Mouse (Mus musculus) thymus, postnatal 4 days (tissue): ENCODE results near the gene Slc25a42.
A peak's percentile ranks its signal among the peaks of the same experiment; 100 is the strongest.
"Not testable (repeated sequence)": the region's sequence is repeated elsewhere in the genome, so short reads cannot be mapped to it uniquely, and the experiment has no call there.

Experiments
- DNase-seq: peaks from one replicate; pipeline ENCODE4 v3.0.0; 2021

The Slc25a42 gene

GRCm38 (mm10) chr8:70212112-70213055 is at the start of gene Slc25a42:
Gene Slc25a42 (minus strand): TSS chr8:70212305.
- DNase-seq = peak; percentile 96

GRCm38 (mm10) chr8:70259043-70259442 is 46.9 kb upstream of the Slc25a42 start:
- no peak for DNase-seq

- DNase-seq = no peak
These were observed 46.5 kb upstream of the Slc25a42 start for GRCm38 (mm10) chr8:70258600-70258999.

GRCm38 (mm10) chr8:70257456-70257855 is 45.4 kb upstream of the Slc25a42 start:
- DNase-seq = no peak

GRCm38 (mm10) chr8:70254628-70255027 is 42.5 kb upstream of the Slc25a42 start:
- no peak for DNase-seq

- no peak for DNase-seq
These were observed 35.7 kb upstream of the Slc25a42 start for GRCm38 (mm10) chr8:70247841-70248240.

- no peak for DNase-seq
These were observed 34.5 kb upstream of the Slc25a42 start for GRCm38 (mm10) chr8:70246622-70247021.

GRCm38 (mm10) chr8:70240642-70241041 is 28.5 kb upstream of the Slc25a42 start:
- DNase-seq = peak; percentile 51

GRCm38 (mm10) chr8:70237842-70238241 is 25.7 kb upstream of the Slc25a42 start:
- no peak for DNase-seq

- DNase-seq = no peak
These were observed 22.6 kb upstream of the Slc25a42 start for GRCm38 (mm10) chr8:70234781-70235128.

GRCm38 (mm10) chr8:70234080-70234780 is 22.1 kb upstream of the Slc25a42 start, which contains the start of the genes Sugp2 and Armc6:
Gene Sugp2 (plus strand): TSS chr8:70234226.
Gene Armc6 (minus strand): TSS chr8:70234466.
- DNase-seq = peak; percentile 96

- no peak for DNase-seq
These were observed 21.5 kb upstream of the Slc25a42 start for GRCm38 (mm10) chr8:70233606-70234005.

- DNase-seq = no peak
These were observed 18.7 kb upstream of the Slc25a42 start for GRCm38 (mm10) chr8:70230837-70231236.

- DNase-seq = no peak
These were observed 15.9 kb upstream of the Slc25a42 start for GRCm38 (mm10) chr8:70227997-70228396.

- DNase-seq = peak; percentile 36
These were observed 11.2 kb upstream of the Slc25a42 start for GRCm38 (mm10) chr8:70223341-70223740.

GRCm38 (mm10) chr8:70222041-70222440 is 9.9 kb upstream of the Slc25a42 start:
- no peak for DNase-seq

- no peak for DNase-seq
These were observed 8.8 kb upstream of the Slc25a42 start for GRCm38 (mm10) chr8:70220911-70221310.

- DNase-seq = no peak
These were observed 8.2 kb upstream of the Slc25a42 start for GRCm38 (mm10) chr8:70220236-70220840.

- DNase-seq = no peak
These were observed 7.1 kb upstream of the Slc25a42 start for GRCm38 (mm10) chr8:70219107-70219684.

- DNase-seq = no peak
These were observed 5.3 kb upstream of the Slc25a42 start for GRCm38 (mm10) chr8:70217441-70217840.

GRCm38 (mm10) chr8:70216566-70216965 is 4.5 kb upstream of the Slc25a42 start:
- no peak for DNase-seq

GRCm38 (mm10) chr8:70216161-70216560 is 4.1 kb upstream of the Slc25a42 start:
- DNase-seq = not testable (repeated sequence)

- DNase-seq = no peak
These were observed 3.0 kb upstream of the Slc25a42 start for GRCm38 (mm10) chr8:70215092-70215491.
